Mouse (Mus musculus) cerebellum, adult 9-11 months (tissue): Measurements from ENCODE around the gene Stc2.

ENCODE experiments used
- DNase-seq: peaks from one replicate; pipeline ENCODE4 v3.0.0; 2022

Stc2 gene

DNA sequence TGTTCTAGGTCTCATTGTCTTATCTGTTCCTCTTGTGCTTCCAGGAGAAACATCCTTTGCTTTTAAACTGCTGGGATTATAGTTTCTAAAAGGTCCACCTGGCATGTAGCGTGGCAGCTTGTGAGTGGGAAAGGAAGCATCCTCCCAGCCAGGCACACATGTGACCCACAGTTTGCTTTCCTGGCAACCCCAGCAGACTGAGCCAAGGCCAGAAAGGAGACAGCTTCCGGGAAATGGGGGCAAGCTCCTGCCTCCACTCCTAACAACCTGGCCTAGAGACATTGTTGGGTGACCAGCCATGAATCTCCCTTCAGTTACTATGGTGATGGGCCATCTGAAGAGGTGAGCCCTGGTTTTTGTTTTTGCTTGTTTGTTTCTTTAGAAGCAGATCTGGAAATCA, 3.9 kb downstream of the Stc2 start:
- no peak for DNase-seq

DNA sequence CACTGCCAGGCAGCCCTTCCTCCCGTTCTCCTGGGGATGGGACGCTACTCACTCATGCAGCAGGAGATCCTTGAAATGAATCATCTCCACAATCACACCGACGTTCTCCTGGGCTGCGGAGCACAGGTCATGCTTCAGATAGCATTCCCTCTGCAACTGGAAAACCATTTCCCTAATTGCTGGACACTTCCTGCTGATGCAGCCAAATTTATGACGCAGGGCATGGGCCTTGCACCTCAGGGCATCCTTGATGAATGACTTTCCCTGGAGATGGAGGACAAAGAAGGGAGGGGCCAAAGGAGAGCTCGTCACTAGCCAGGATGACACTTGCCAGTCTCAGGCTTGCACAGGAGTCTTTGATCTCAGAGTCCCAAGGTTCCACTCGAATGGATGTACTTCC, 4.6 kb downstream of the Stc2 start:
- no peak for DNase-seq

DNA sequence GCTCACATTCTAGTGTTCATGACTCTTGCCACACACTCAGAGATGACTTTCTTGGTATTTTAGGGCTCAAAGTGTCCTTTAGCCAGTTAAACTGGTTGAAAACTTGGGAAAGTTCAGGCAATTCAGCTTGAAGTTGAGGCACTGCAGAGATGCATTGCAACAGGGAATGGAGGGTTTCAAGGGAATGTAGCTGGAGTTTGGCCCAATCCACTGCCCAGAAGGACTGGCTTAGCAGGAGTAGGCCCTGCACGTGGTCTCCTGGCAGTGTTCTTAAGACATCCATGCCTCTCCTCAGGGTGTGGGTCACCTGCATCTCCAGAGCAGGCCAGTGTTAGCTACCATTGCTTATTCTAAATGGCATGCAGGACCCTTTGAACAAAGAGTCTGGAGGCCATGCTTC, 7.0 kb downstream of the Stc2 start:
- no peak for DNase-seq

DNA sequence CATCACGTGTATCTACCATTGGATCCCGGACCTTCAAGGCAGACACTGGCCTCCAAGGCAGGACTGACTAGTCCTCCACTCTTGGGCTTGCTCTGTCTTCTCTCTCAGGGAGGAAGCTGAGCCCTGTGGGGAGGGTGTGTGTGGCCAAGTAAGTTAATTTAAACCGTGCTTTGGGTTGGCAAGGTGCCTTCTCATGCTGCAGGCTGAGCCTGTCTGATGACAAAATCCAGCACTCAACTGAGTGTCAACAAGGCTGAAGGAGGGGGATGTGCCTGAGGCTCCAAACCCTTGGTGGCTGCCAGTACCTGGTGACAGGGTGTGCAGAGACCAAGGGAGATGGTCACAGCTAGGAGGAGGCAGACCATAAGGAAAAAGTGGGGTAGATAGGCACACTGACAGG, 7.5 kb downstream of the Stc2 start:
- no peak for DNase-seq

DNA sequence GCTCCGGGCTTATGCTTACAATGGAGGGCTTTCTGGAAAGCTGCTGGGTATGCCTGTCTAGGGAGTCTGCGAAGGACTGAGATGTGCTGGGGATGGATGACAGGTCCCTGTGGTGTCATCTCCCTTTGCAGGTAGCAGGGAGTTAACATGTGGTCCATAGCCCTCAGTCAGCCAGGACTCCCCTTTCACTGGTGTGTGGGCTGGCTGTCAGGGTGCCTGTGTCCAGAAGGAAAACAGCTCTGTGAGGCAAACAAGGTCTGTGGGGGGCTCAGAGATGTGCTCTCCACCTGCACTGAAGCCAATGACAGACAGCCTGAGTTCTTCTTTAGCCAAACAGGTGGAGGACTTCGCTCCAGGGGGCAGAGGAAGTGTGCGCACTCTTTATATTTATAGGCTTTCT, 8.8 kb downstream of the Stc2 start:
- DNase-seq = no peak

DNA sequence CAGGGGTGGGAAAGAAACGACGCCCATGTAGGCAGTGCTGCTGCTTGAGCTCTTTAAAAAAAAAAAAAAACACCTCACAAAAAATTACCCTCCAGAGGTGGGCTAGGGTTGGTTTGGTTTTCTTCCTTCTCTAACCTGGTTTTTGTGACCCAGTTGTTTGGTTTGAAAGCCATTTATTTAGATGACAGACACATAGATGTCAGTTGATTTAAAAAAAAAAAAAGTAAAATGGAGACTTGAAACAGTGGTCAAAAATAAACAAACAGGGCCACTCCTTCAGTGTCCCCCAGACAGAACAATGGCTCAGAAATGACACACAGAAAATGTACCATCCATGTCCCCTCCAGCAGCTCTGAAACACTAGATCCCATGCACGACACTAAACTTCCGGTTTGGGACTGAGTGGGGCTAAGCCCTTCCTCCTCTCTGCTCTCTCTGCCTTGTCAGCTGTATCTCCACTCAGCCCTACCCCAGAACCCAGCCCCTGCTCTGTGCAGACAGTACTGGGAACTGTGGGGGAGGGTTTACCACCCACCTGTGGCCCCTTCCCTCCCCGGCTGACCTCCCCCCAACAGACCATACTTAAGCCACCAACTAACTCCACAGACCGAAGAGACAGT, 10.5 kb downstream of the Stc2 start:
- no peak for DNase-seq

DNA sequence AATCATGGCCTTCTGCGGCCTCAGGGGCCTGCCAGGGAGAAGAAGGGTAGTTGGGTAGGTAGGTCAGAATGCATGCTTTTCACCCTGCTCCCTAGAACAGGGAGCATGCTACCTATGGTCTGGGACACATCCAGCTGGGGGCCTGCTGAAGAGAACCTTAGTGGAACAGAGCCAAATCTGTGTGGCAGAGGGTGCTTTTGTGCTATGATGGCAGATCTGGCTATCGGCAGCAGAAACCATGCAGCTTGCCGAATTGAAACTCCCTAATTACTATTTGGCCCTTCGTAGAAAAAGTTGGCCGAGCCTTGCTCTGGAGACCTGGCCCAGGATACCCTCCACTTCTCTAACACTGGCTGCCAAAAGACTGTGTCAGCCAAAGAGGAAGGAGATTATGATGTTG, 11.4 kb downstream of the Stc2 start:
- no peak for DNase-seq

DNA sequence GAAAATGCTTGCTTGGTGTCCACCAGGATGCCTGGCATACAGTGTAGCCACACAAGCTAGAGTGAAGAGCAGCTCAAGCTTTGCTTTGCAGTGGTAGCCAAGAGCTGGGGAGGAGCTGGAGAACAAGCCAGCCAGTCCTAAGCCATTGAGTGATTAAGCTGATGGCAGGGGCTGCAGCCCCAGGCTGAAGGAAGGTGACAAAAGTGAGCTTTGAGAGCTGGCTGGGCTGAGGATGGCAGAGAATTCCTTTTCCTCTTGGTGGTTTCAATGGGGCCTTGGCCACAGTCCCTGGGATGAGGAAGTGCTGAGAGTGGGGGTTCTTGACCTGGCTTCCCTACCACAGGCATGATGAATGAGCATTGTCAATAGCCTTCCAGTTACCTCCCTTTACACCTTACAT, 13.0 kb downstream of the Stc2 start:
- no peak for DNase-seq

DNA sequence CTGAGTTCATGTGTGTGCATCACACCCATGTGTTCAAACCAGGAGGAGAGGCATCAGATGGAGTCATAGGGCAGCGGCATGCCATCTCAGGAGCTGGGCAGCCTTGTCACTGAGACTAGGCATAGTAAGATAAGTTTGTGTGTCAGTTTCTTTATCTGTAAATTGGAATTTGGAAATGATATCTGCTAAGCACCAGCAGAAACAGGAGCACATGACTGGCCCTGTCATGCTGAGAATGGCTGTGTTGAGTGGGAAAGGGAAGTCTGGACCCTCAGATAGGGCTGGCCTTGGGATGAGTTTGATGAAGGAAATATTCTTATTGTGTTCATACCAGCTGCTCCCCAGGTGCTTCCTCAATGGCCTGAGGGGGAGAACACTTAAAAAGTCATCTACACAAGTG, 14.1 kb downstream of the Stc2 start:
- DNase-seq = no peak

DNA sequence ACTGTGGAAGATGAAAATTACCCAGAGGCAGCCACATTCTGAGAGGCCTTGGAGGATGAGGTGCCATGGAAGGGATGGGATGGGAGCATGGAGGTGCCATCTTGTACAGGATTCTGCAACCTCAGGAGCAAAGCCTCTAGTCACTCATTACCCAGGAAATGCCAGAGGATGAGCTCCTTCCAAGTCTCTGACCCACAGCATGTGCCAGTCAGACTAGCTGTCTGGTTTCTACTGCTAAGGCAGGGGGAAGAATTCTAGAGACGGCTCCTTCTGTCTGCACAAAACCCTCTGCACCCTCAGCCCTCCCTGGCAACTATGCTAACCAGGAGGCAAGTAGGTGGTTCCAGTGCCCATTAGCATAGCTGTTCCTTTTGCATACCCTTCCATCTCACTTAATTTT, 15.4 kb downstream of the Stc2 start:
- DNase-seq = no peak
